Mouse (Mus musculus): Measurements from ENCODE around the gene Tpp2. TPM values are rescaled to one million over a fixed set of nuclear protein-coding genes. Genes with fewer than 3 reads are reported as not detected.

Gene Tpp2
- total RNA-seq (2015) = 81.2 and 93.6 TPM in 2 replicates
- total RNA-seq (2017) = 76.1 and 102 TPM in 2 replicates

- peak; percentile 95 for ATAC-seq (replicated peaks; ENCODE audit: poor library complexity)
These were observed at the start of gene Tpp2 for GRCm38 (mm10) chr1:43933488-43934415. Gene Tpp2 (plus strand): TSS chr1:43933647.

- peak; percentile 98 for ATAC-seq (replicated peaks; ENCODE audit: poor library complexity)
These were observed 45.1 kb upstream of the Tpp2 start for GRCm38 (mm10) chr1:43888358-43888757.

GRCm38 (mm10) chr1:43895742-43896141, 37.7 kb upstream of the Tpp2 start:
- no peak for ATAC-seq (replicated peaks; ENCODE audit: poor library complexity)

- ATAC-seq (replicated peaks; ENCODE audit: poor library complexity) = no peak
These were observed 36.3 kb upstream of the Tpp2 start for GRCm38 (mm10) chr1:43897131-43897530.

GRCm38 (mm10) chr1:43897987-43898386, 35.5 kb upstream of the Tpp2 start:
- no peak for ATAC-seq (replicated peaks; ENCODE audit: poor library complexity)

GRCm38 (mm10) chr1:43898991-43899714, 34.3 kb upstream of the Tpp2 start:
- ATAC-seq (replicated peaks; ENCODE audit: poor library complexity) = peak; percentile 87

GRCm38 (mm10) chr1:43902417-43902816, 31.0 kb upstream of the Tpp2 start:
- ATAC-seq (replicated peaks; ENCODE audit: poor library complexity) = peak; percentile 43

GRCm38 (mm10) chr1:43902855-43903254, 30.6 kb upstream of the Tpp2 start:
- peak; percentile 62 for ATAC-seq (replicated peaks; ENCODE audit: poor library complexity)

- ATAC-seq (replicated peaks; ENCODE audit: poor library complexity) = no peak
These were observed 18.0 kb upstream of the Tpp2 start for GRCm38 (mm10) chr1:43915428-43915827.

- ATAC-seq (replicated peaks; ENCODE audit: poor library complexity) = peak; percentile 90
These were observed 16.6 kb upstream of the Tpp2 start for GRCm38 (mm10) chr1:43916854-43917253.

GRCm38 (mm10) chr1:43934416-43934810, 966 bp downstream of the Tpp2 start:
- ATAC-seq (replicated peaks; ENCODE audit: poor library complexity) = no peak

- 0 out of 2 replicates have a peak, but pooled peaks have one; percentile 30 for ATAC-seq (replicated peaks; ENCODE audit: poor library complexity)
These were observed 5.9 kb downstream of the Tpp2 start for GRCm38 (mm10) chr1:43939310-43939709.

- ATAC-seq (replicated peaks; ENCODE audit: poor library complexity) = no peak
These were observed 8.2 kb downstream of the Tpp2 start for GRCm38 (mm10) chr1:43941476-43942217.

- ATAC-seq (replicated peaks; ENCODE audit: poor library complexity) = peak; percentile 65
These were observed 9.4 kb downstream of the Tpp2 start for GRCm38 (mm10) chr1:43942814-43943213.

- ATAC-seq (replicated peaks; ENCODE audit: poor library complexity) = no peak
These were observed 20.2 kb downstream of the Tpp2 start for GRCm38 (mm10) chr1:43953679-43954078.

- no peak for ATAC-seq (replicated peaks; ENCODE audit: poor library complexity)
These were observed 30.9 kb downstream of the Tpp2 start for GRCm38 (mm10) chr1:43964381-43964780.

- ATAC-seq (replicated peaks; ENCODE audit: poor library complexity) = peak; percentile 29; the same call in 1 of the 2 replicates
These were observed 33.3 kb downstream of the Tpp2 start for GRCm38 (mm10) chr1:43966756-43967155.

GRCm38 (mm10) chr1:43969361-43969760, 35.9 kb downstream of the Tpp2 start:
- no peak for ATAC-seq (replicated peaks; ENCODE audit: poor library complexity)

GRCm38 (mm10) chr1:43971089-43971488, 37.6 kb downstream of the Tpp2 start:
- ATAC-seq (replicated peaks; ENCODE audit: poor library complexity) = no peak

GRCm38 (mm10) chr1:43996914-43997589, 63.6 kb downstream of the Tpp2 start:
- no peak for ATAC-seq (replicated peaks; ENCODE audit: poor library complexity)

Data from megakaryocyte progenitor cell, adult 5-6 weeks (primary cell).